Mouse (Mus musculus) heart, postnatal 0 days (tissue): Measurements from ENCODE around the gene Rnf19b. TPM values are rescaled to one million over a fixed set of nuclear protein-coding genes. Genes with fewer than 3 reads are reported as not detected.

Source experiments
- ATAC-seq: fragments of 200-750 bp; cut with Nextera tagmentation; 2 replicates; pipeline ENCODE4 v1.8.0; 2017; ENCODE audit warnings: low read depth, moderate number of reproducible peaks, moderate library complexity; ENCODE audit not compliant: insufficient read depth
- DNase-seq: peaks from one replicate; pipeline ENCODE4 v3.0.0-alpha.2; 2016; ENCODE audit warnings: low spot score
- H3K27ac ChIP-seq: fragments of 300-500 bp; sonication (generic); 2 replicates; pipeline ENCODE4 v1.5.1; 2014; ENCODE audit warnings: low read depth, mild to moderate bottlenecking
- H3K27me3 ChIP-seq: fragments of 300-500 bp; sonication (generic); 2 replicates; pipeline ENCODE4 v1.6.1; 2014; ENCODE audit warnings: low read length, mixed read lengths; ENCODE audit not compliant: control insufficient read depth, insufficient read depth
- H3K36me3 ChIP-seq: fragments of 300-500 bp; sonication (generic); replicated peaks from 2 replicates; pipeline ENCODE4 v1.6.1; 2014; ENCODE audit warnings: low read length, mixed read lengths; ENCODE audit not compliant: control insufficient read depth, insufficient read depth
- H3K4me1 ChIP-seq: fragments of 300-500 bp; sonication (generic); 2 replicates; pipeline ENCODE4 v1.6.1; 2014; ENCODE audit warnings: antibody characterized with exemption; ENCODE audit not compliant: control insufficient read depth, insufficient read depth
- H3K4me2 ChIP-seq: fragments of 300-500 bp; sonication (generic); 2 replicates; pipeline ENCODE4 v1.6.1; 2014; ENCODE audit warnings: low read depth, mild to moderate bottlenecking, low read length, moderate library complexity
- H3K4me3 ChIP-seq: fragments of 300-500 bp; sonication (generic); 2 replicates; pipeline ENCODE4 v1.5.1; 2014; ENCODE audit warnings: low read depth, low read length
- H3K9ac ChIP-seq: fragments of 300-500 bp; sonication (generic); replicated peaks from 2 replicates; pipeline ENCODE4 v1.6.1; 2014; ENCODE audit warnings: low read depth, low read length, mixed read lengths
- H3K9me3 ChIP-seq: fragments of 300-500 bp; sonication (generic); replicated peaks from 2 replicates; pipeline ENCODE4 v1.6.1; 2016; ENCODE audit warnings: low read length; ENCODE audit not compliant: control insufficient read depth
- CTCF ChIP-seq: IDR thresholded peaks from 2 replicates; pipeline ENCODE4 v1.5.1; 2016; ENCODE audit warnings: antibody characterized with exemption, control low read depth, low read depth
- EP300 ChIP-seq: IDR thresholded peaks from 2 replicates; pipeline ENCODE4 v1.6.1; 2016; ENCODE audit warnings: antibody characterized with exemption, low read depth
- WGBS: fragments of 180-500 bp; shearing (Covaris S2); extraction: QIAGEN DNeasy Blood & Tissue Kit; methylation state at CpG from one replicate; pipeline ENCODE4 v1.1.7; 2014; 5-methylcytosine and 5-hydroxymethylcytosine counted together
- polyA plus RNA-seq: library from polyadenylated mRNA; unstranded; fragments of >200 nt; fragmentation: Nextera tagmentation; extraction: Ambion mirVana; gene quantifications from 2 replicates; pipeline ENCODE4 v1.2.1, GENCODE M21; 2015
- total RNA-seq: library from RNA; depleted of rRNA; stranded (reverse); fragments of >200 nt; gene quantifications from 2 replicates; pipeline ENCODE4 v1.2.3, GENCODE M21; 2014; ENCODE audit warnings: low replicate concordance

The Rnf19b gene
- total and polyA plus RNA-seq, 2 experiments from 2014 or later: 7.2 to 46.0 TPM

DNA sequence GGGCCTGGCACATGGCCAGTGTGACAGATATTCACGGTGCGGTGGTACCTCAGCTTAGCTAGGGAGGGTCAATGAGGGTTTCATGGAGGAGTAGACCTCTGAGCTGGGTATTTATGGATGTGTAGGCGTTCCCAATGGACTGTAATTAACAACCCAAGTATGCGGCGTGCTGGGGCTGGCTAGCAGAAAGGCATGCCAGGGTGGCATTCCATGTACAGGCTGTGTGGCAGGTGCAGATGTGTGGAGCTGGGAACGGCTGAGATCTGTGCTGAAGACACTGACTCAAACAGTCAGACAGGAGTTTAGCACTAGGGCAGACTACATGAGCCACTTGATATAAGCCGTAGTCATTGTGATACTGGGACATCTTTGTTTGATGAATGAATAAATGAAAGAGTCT, 50.6 kb downstream of the Rnf19b start:
- TF ChIP-seq EP300: no peak
- no peak for TF ChIP-seq CTCF
- Histone ChIP-seq H3K9ac (no peak overlapping the region), H3K36me3 (no peaks in the 10 kb centered on the region), H3K4me2 (no peak overlapping the region), H3K4me3 (no peak overlapping the region), H3K4me1 (no peaks in the 10 kb centered on the region), H3K27me3 (peaks cover 42% of the 10 kb centered on the region), H3K27ac (no peak overlapping the region), H3K9me3 (no peaks in the 10 kb centered on the region)
- DNase-seq (no peak), ATAC-seq (no peak)
- WGBS: 61% methylated on average over 7 of the region's 7 CpGs

DNA sequence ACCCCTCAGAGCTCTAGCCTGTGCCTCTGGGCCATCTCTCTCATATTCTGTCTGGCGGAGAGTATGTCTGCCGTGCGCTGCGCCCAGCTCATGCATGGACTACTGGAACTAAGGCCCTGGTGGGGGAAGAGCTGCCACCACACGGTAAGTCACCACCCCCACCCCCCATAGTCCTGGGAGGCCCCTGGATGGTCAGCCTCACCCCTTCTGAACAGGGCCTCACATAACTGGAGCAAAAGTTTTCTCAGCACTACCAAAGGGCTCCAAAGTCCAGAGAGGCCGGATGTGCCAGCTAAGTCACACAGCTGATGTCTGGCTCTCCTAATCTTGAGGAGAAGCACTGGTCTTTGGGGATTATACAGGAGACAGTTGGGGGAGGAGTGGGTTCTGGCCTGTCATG, 52.7 kb downstream of the Rnf19b start:
- no peak for TF ChIP-seq CTCF
- no peak for TF ChIP-seq EP300
- ATAC-seq: no peak
- H3K4me3 ChIP-seq: no peak overlapping the region
- H3K9me3 ChIP-seq: no peaks in the 10 kb centered on the region
- no peak overlapping the region for H3K4me2 ChIP-seq
- no peaks in the 10 kb centered on the region for H3K36me3 ChIP-seq
- DNase-seq: no peak
- WGBS: 87% methylated on average over 6 of the region's 6 CpGs
- no peaks in the 10 kb centered on the region for H3K4me1 ChIP-seq
- no peak overlapping the region for H3K27ac ChIP-seq
- peaks cover 38% of the 10 kb centered on the region for H3K27me3 ChIP-seq
- H3K9ac ChIP-seq: no peak overlapping the region

DNA sequence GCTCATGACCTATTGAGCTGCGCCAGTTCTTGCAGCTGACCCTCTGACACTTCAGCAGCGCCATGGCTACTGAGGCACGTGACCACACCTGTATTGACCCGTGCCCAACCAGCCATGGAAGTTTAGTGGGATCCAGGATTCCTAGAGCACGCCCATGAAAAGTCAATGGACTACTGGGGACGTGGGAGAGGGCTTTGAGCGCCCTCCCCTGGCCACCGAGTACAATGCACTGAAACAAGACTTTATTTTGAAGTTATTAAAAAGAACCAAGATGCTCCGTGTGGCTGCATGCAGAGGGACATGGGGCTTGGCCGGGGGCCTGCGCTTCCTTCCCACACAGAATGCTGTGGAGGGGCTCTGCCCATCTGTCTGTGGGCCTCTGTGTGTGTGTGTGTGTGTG, 53.3 kb downstream of the Rnf19b start:
- no peak overlapping the region for H3K4me3 ChIP-seq
- H3K27me3 ChIP-seq: peaks cover 32% of the 10 kb centered on the region
- H3K9ac ChIP-seq: no peak overlapping the region
- H3K27ac ChIP-seq: no peak overlapping the region
- H3K9me3 ChIP-seq: no peaks in the 10 kb centered on the region
- no peak overlapping the region for H3K4me2 ChIP-seq
- DNase-seq (no peak), ATAC-seq (no peak)
- TF ChIP-seq EP300 (no peak), CTCF (no peak)
- no peaks in the 10 kb centered on the region for H3K4me1 ChIP-seq
- 56% methylated on average over 11 of the region's 11 CpGs for WGBS
- no peaks in the 10 kb centered on the region for H3K36me3 ChIP-seq

DNA sequence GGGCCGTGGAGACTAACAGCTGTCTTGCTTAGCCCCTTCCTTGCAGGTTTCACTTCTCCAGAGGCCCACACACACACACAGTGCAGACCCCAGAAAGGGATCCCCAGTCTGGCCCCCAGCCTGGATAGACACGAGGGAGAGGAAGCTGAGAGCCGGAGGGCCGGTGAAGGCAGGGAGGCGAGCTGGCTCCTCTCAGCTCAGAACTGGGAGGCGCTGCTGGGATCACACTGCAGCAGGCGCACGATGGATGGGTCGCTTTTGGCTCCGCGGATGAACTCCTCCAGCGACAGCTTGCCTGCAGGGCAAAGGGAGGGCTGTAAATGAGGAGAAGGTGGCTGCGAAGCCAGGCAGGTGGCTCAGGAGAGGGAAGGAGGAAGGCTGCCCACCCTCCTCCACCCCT, 54.2 kb downstream of the Rnf19b start:
- ATAC-seq (no peak), DNase-seq (no peak)
- Histone ChIP-seq H3K4me1 (no peaks in the 10 kb centered on the region), H3K4me3 (no peak overlapping the region), H3K27ac (no peak overlapping the region), H3K9me3 (no peaks in the 10 kb centered on the region), H3K36me3 (no peaks in the 10 kb centered on the region), H3K4me2 (no peak overlapping the region), H3K27me3 (peaks cover 24% of the 10 kb centered on the region), H3K9ac (no peak overlapping the region)
- no peak for TF ChIP-seq CTCF
- TF ChIP-seq EP300: no peak
- WGBS: 57% methylated on average over 13 of the region's 13 CpGs

DNA sequence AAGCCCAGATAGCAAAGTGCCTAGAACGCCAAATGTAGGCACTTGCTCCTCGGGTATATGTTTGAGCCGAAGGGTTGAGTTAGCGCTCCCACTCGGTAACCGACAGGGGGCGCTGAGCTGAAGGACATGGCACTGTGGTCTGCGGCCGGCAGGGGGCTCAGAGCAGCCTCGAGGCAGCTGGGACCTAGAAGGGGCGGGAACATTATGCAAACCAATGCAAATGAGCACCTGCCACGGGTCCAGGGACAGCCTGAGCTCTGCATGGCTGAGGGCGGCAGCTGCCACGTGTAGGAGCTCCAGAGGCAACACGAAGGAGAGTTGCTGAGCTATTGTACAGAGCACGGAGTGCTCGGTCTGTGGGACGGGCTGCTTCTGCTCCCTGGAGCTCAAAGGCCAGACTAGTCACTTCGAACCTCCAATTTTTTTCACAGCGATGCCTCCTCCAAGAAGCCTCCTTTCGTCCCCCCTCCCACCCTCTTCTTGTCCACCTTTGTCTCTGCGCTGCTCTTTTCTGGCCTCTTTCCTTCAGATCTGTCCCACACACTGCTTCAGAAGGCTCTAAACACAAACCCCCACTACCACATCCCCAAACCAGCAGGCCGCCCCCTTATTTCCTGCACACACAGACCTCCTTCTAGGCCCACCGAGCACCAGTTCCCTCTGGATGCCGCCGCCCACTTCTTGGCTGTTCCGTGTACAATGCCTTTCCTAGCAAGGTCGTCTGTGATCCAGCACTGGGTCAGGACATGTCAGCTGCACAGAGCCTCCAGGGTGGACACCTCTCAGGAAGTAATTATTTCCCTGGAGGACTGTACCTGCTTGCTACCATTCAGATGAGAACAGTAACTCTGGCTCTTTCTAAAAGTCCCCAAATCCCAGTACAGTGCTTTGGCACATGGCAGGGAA, 55.3 kb downstream of the Rnf19b start:
- Histone ChIP-seq H3K4me2 (no peak overlapping the region), H3K4me1 (no peaks in the 10 kb centered on the region), H3K9ac (no peak overlapping the region), H3K27me3 (peaks cover 18% of the 10 kb centered on the region), H3K36me3 (no peaks in the 10 kb centered on the region), H3K9me3 (no peaks in the 10 kb centered on the region), H3K27ac (no peak overlapping the region), H3K4me3 (no peak overlapping the region)
- TF ChIP-seq CTCF (peak; percentile 82), EP300 (no peak)
- WGBS: 30% methylated on average over 28 of the region's 28 CpGs
- peak; percentile 40 for DNase-seq
- ATAC-seq: peak; percentile 50

DNA sequence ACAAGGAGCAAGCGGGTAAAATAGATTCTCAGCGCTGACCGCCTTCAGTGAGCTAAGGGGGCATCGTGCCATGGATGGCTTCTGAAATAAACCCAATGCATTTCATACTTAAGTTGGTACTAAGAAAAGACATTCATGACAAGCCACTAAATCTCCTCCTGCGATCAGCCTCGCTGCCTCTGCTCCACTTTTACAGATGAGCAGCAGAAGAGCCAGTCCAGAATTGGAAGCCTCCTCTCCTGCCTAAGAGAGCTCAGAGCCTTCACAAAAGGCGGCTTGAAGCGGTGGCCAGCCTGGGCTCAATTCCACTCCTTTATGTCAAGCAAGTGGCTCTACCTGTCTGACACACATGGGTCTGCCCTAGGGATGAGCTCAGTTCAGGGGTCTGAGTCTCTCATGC, 58.6 kb downstream of the Rnf19b start:
- peaks cover 46% of the 10 kb centered on the region for H3K27me3 ChIP-seq
- DNase-seq: no peak
- 87% methylated on average over 8 of the region's 8 CpGs for WGBS
- H3K36me3 ChIP-seq: no peaks in the 10 kb centered on the region
- no peak overlapping the region for H3K4me3 ChIP-seq
- H3K9me3 ChIP-seq: no peaks in the 10 kb centered on the region
- H3K4me2 ChIP-seq: no peak overlapping the region
- no peak for ATAC-seq
- TF ChIP-seq EP300 (no peak), CTCF (no peak)
- H3K4me1 ChIP-seq: no peaks in the 10 kb centered on the region
- no peak overlapping the region for H3K9ac ChIP-seq
- H3K27ac ChIP-seq: no peak overlapping the region
